Mouse (Mus musculus): ENCODE results near the gene S100a6. TPM values are rescaled to one million over a fixed set of nuclear protein-coding genes. Genes with fewer than 3 reads are reported as not detected.

S100a6 gene
- polyA plus RNA-seq (2014; fragmentation: Illumina TruSeq; extraction: RNeasy Lipid Tissue Mini Kit (QIAGEN cat#74804); ENCODE audit: low read depth, low replicate concordance), result 28.2 TPM

GRCm38 (mm10) chr3:90612728-90613291, at the start of gene S100a6:
TSS of gene S100a6 (plus strand) at chr3:90612882.

GRCm38 (mm10) chr3:90589947-90590346, 22.7 kb upstream of the S100a6 start, which contains the start of gene S100a2:
TSS of gene S100a2 (plus strand) at chr3:90590247.

DNA sequence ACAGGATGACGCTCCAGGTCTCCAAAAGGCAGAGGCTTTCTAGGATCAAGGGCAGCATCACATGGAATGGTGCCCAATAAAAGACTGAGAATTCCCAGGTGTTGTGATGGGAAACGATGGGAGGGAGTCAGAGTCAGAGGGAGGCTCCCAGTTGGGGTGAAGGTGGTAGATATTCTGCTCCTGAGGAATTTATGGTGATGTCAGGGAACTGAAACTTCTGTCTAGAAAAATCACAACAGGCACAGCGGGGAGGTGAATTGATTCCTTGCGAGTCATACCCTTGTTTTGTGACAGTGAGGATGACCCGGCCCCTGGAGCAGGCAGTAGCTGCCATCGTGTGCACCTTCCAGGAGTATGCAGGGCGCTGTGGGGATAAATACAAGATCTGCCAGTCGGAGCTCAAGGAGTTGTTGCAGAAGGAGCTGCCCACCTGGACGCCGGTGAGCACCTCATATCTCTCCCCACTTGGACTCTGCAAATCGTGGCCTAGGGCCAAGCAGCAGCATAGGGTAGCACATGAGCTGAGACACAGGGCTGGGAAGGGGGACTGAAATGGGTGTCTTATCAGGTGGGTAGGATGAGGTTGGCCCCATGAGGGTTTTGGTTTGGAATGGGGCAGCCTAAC, 11.1 kb upstream of the S100a6 start, which contains the start of gene Gm42674:
Gene Gm42674 (plus strand): TSS at position 419 of the 625 bp plus-strand sequence.

GRCm38 (mm10) chr3:90603623-90604022, 9.1 kb upstream of the S100a6 start, which contains the start of gene S100a4:
TSS of gene S100a4 (plus strand) at chr3:90603771.

DNA sequence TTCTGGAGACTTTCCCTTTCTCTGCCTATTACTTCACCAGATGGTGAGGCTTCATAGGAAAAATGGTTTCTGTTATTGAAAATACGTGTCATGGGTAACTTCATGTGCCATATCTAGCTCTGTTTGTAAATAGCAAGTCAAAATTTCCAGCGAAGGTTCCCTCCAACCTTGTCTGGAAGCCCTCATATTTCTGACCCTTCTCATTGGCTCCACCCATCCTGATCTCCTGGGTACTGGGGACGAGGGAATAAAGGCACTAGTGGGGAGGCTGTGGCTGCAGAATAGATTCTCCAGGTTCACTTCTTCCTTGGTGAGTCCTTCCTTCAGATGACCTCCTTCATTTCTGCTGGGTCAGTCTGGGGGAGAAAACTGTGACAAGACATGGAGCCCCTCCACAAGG, 4.5 kb upstream of the S100a6 start, which contains the start of gene S100a5:
Gene S100a5 (plus strand): TSS at position 301 of the 400 bp plus-strand sequence.

GRCm38 (mm10) chr3:90653717-90654116, 41.0 kb downstream of the S100a6 start, which contains the start of gene S100a7a:
TSS of gene S100a7a (plus strand) at chr3:90654017.

GRCm38 (mm10) chr3:90668846-90669245, 56.2 kb downstream of the S100a6 start, which contains the start of gene S100a8:
TSS of gene S100a8 (plus strand) at chr3:90668978.

Other genes starting within 250 kb of the S100a6 start
- not detected for gene Slc27a3, start 222.9 kb upstream of the S100a6 start, polyA plus RNA-seq (2014; fragmentation: Illumina TruSeq; extraction: RNeasy Lipid Tissue Mini Kit (QIAGEN cat#74804); ENCODE audit: low read depth, low replicate concordance)
- gene Ints3, start 179.3 kb upstream of the S100a6 start, polyA plus RNA-seq (2014; fragmentation: Illumina TruSeq; extraction: RNeasy Lipid Tissue Mini Kit (QIAGEN cat#74804); ENCODE audit: low read depth, low replicate concordance), result 10.3 TPM
- gene Npr1, start 147.0 kb upstream of the S100a6 start, polyA plus RNA-seq (2014; fragmentation: Illumina TruSeq; extraction: RNeasy Lipid Tissue Mini Kit (QIAGEN cat#74804); ENCODE audit: low read depth, low replicate concordance), result 16.3 TPM
- gene Ilf2, start 136.8 kb upstream of the S100a6 start, polyA plus RNA-seq (2014; fragmentation: Illumina TruSeq; extraction: RNeasy Lipid Tissue Mini Kit (QIAGEN cat#74804); ENCODE audit: low read depth, low replicate concordance), result 49.2 TPM
- 60.7 TPM for gene Snapin, start 121.8 kb upstream of the S100a6 start, polyA plus RNA-seq (2014; fragmentation: Illumina TruSeq; extraction: RNeasy Lipid Tissue Mini Kit (QIAGEN cat#74804); ENCODE audit: low read depth, low replicate concordance)
- 113 TPM for gene Chtop, start 103.4 kb upstream of the S100a6 start, polyA plus RNA-seq (2014; fragmentation: Illumina TruSeq; extraction: RNeasy Lipid Tissue Mini Kit (QIAGEN cat#74804); ENCODE audit: low read depth, low replicate concordance)
- 244 TPM for gene S100a1, start 98.5 kb upstream of the S100a6 start, polyA plus RNA-seq (2014; fragmentation: Illumina TruSeq; extraction: RNeasy Lipid Tissue Mini Kit (QIAGEN cat#74804); ENCODE audit: low read depth, low replicate concordance)
- gene S100a13, start 98.4 kb upstream of the S100a6 start, polyA plus RNA-seq (2014; fragmentation: Illumina TruSeq; extraction: RNeasy Lipid Tissue Mini Kit (QIAGEN cat#74804); ENCODE audit: low read depth, low replicate concordance), result 9.5 TPM
- gene S100a14, start 86.0 kb upstream of the S100a6 start, polyA plus RNA-seq (2014; fragmentation: Illumina TruSeq; extraction: RNeasy Lipid Tissue Mini Kit (QIAGEN cat#74804); ENCODE audit: low read depth, low replicate concordance), result not detected
- gene S100a16, start 75.6 kb upstream of the S100a6 start, polyA plus RNA-seq (2014; fragmentation: Illumina TruSeq; extraction: RNeasy Lipid Tissue Mini Kit (QIAGEN cat#74804); ENCODE audit: low read depth, low replicate concordance), result 42.3 TPM
- gene S100a3, start 52.3 kb upstream of the S100a6 start, polyA plus RNA-seq (2014; fragmentation: Illumina TruSeq; extraction: RNeasy Lipid Tissue Mini Kit (QIAGEN cat#74804); ENCODE audit: low read depth, low replicate concordance), result not detected
- not detected for gene S100a2, start 22.6 kb upstream of the S100a6 start, polyA plus RNA-seq (2014; fragmentation: Illumina TruSeq; extraction: RNeasy Lipid Tissue Mini Kit (QIAGEN cat#74804); ENCODE audit: low read depth, low replicate concordance)
- not detected for gene Gm42674, start 11.0 kb upstream of the S100a6 start, polyA plus RNA-seq (2014; fragmentation: Illumina TruSeq; extraction: RNeasy Lipid Tissue Mini Kit (QIAGEN cat#74804); ENCODE audit: low read depth, low replicate concordance)
- 4.2 TPM for gene S100a4, start 9.1 kb upstream of the S100a6 start, polyA plus RNA-seq (2014; fragmentation: Illumina TruSeq; extraction: RNeasy Lipid Tissue Mini Kit (QIAGEN cat#74804); ENCODE audit: low read depth, low replicate concordance)
- not detected for gene S100a5, start 4.4 kb upstream of the S100a6 start, polyA plus RNA-seq (2014; fragmentation: Illumina TruSeq; extraction: RNeasy Lipid Tissue Mini Kit (QIAGEN cat#74804); ENCODE audit: low read depth, low replicate concordance)
- not detected for gene S100a7a, start 41.1 kb downstream of the S100a6 start, polyA plus RNA-seq (2014; fragmentation: Illumina TruSeq; extraction: RNeasy Lipid Tissue Mini Kit (QIAGEN cat#74804); ENCODE audit: low read depth, low replicate concordance)
- 2.2 TPM for gene S100a8, start 56.1 kb downstream of the S100a6 start, polyA plus RNA-seq (2014; fragmentation: Illumina TruSeq; extraction: RNeasy Lipid Tissue Mini Kit (QIAGEN cat#74804); ENCODE audit: low read depth, low replicate concordance)
- not detected for gene S100a9, start 82.8 kb downstream of the S100a6 start, polyA plus RNA-seq (2014; fragmentation: Illumina TruSeq; extraction: RNeasy Lipid Tissue Mini Kit (QIAGEN cat#74804); ENCODE audit: low read depth, low replicate concordance)
- not detected for gene Pglyrp4, start 114.0 kb downstream of the S100a6 start, polyA plus RNA-seq (2014; fragmentation: Illumina TruSeq; extraction: RNeasy Lipid Tissue Mini Kit (QIAGEN cat#74804); ENCODE audit: low read depth, low replicate concordance)
- gene Gm5849, start 165.0 kb downstream of the S100a6 start, polyA plus RNA-seq (2014; fragmentation: Illumina TruSeq; extraction: RNeasy Lipid Tissue Mini Kit (QIAGEN cat#74804); ENCODE audit: low read depth, low replicate concordance), result not detected